Mouse (Mus musculus): ENCODE data around the gene Oasl1. TPM values are rescaled to one million over a fixed set of nuclear protein-coding genes. Genes with fewer than 3 reads are reported as not detected.

Gene Oasl1
- polyA plus RNA-seq, 1 experiment = 5.7 TPM

- H3K4me1 ChIP-seq (ENCODE audit: control insufficient read depth, insufficient read depth, low read length) = 0 out of 2 replicates have a peak, but pooled peaks cover 2% of the 10 kb centered on the region
- no peaks in the 10 kb centered on the region for H3K27me3 ChIP-seq (replicated peaks; ENCODE audit: control insufficient read depth, insufficient read depth, low read length)
- WGBS = 89% methylated on average over 14 of the region's 14 CpGs
- H3K27ac ChIP-seq (ENCODE audit: insufficient read depth, low read depth, low read length) = no peak overlapping the region
- no peak overlapping the region for H3K4me3 ChIP-seq (ENCODE audit: insufficient read depth, low read depth, low read length)
- DNase-seq = no peak
- peaks cover 2% of the 10 kb centered on the region; the same call in 1 of the 2 replicates for H3K36me3 ChIP-seq (ENCODE audit: control insufficient read depth, insufficient read depth, low read length)
- TF ChIP-seq POLR2A (IDR thresholded peaks at IDR 0.05; ENCODE audit: low read depth, low read length) = no peak
- no peak for TF ChIP-seq CTCF (conservative IDR thresholded peaks at IDR 0.05; ENCODE audit: insufficient read depth, insufficient read length, low read depth, low read length)
Measured at GRCm38 (mm10) chr5:114953326-114953725, 30.3 kb downstream of the Oasl1 start.

- TF ChIP-seq POLR2A (IDR thresholded peaks at IDR 0.05; ENCODE audit: low read depth, low read length) (no peak), CTCF (conservative IDR thresholded peaks at IDR 0.05; ENCODE audit: insufficient read depth, insufficient read length, low read depth, low read length) (no peak)
- 87% methylated on average over 5 of the region's 5 CpGs for WGBS
- no peaks in the 10 kb centered on the region for H3K27me3 ChIP-seq (replicated peaks; ENCODE audit: control insufficient read depth, insufficient read depth, low read length)
- no peak overlapping the region for H3K4me3 ChIP-seq (ENCODE audit: insufficient read depth, low read depth, low read length)
- H3K27ac ChIP-seq (ENCODE audit: insufficient read depth, low read depth, low read length) = no peak overlapping the region
- peaks cover 5% of the 10 kb centered on the region; the same call in 1 of the 2 replicates for H3K4me1 ChIP-seq (ENCODE audit: control insufficient read depth, insufficient read depth, low read length)
- DNase-seq = no peak
- H3K36me3 ChIP-seq (ENCODE audit: control insufficient read depth, insufficient read depth, low read length) = no peaks in the 10 kb centered on the region; the same call in 1 of the 2 replicates
Measured at GRCm38 (mm10) chr5:114958069-114958468, 35.0 kb downstream of the Oasl1 start.

GRCm38 (mm10) chr5:114961590-114962360 is 38.7 kb downstream of the Oasl1 start:
- no peak for TF ChIP-seq CTCF (conservative IDR thresholded peaks at IDR 0.05; ENCODE audit: insufficient read depth, insufficient read length, low read depth, low read length)
- TF ChIP-seq POLR2A (IDR thresholded peaks at IDR 0.05; ENCODE audit: low read depth, low read length) = no peak
- no peaks in the 10 kb centered on the region for H3K27me3 ChIP-seq (replicated peaks; ENCODE audit: control insufficient read depth, insufficient read depth, low read length)
- peaks cover 18% of the 10 kb centered on the region for H3K4me1 ChIP-seq (ENCODE audit: control insufficient read depth, insufficient read depth, low read length)
- peak; percentile 77 for DNase-seq
- peak overlapping the region; percentile 37; the same call in 1 of the 2 replicates for H3K27ac ChIP-seq (ENCODE audit: insufficient read depth, low read depth, low read length)
- H3K36me3 ChIP-seq (ENCODE audit: control insufficient read depth, insufficient read depth, low read length) = no peaks in the 10 kb centered on the region
- H3K4me3 ChIP-seq (ENCODE audit: insufficient read depth, low read depth, low read length) = no peak overlapping the region
- 27% methylated on average over 4 of the region's 4 CpGs for WGBS

- peak; percentile 81 for DNase-seq
- 27% methylated on average over 7 of the region's 7 CpGs for WGBS
- H3K27me3 ChIP-seq (replicated peaks; ENCODE audit: control insufficient read depth, insufficient read depth, low read length) = no peaks in the 10 kb centered on the region
- no peak overlapping the region for H3K4me3 ChIP-seq (ENCODE audit: insufficient read depth, low read depth, low read length)
- H3K36me3 ChIP-seq (ENCODE audit: control insufficient read depth, insufficient read depth, low read length) = no peaks in the 10 kb centered on the region
- H3K27ac ChIP-seq (ENCODE audit: insufficient read depth, low read depth, low read length) = peak overlapping the region; percentile 94
- H3K4me1 ChIP-seq (ENCODE audit: control insufficient read depth, insufficient read depth, low read length) = peaks cover 33% of the 10 kb centered on the region
- TF ChIP-seq POLR2A (IDR thresholded peaks at IDR 0.05; ENCODE audit: low read depth, low read length) (no peak), CTCF (conservative IDR thresholded peaks at IDR 0.05; ENCODE audit: insufficient read depth, insufficient read length, low read depth, low read length) (no peak)
Measured at GRCm38 (mm10) chr5:114964315-114964966, 41.4 kb downstream of the Oasl1 start.

GRCm38 (mm10) chr5:114964967-114965898 is 42.2 kb downstream of the Oasl1 start:
- TF ChIP-seq POLR2A (IDR thresholded peaks at IDR 0.05; ENCODE audit: low read depth, low read length) (no peak), CTCF (conservative IDR thresholded peaks at IDR 0.05; ENCODE audit: insufficient read depth, insufficient read length, low read depth, low read length) (no peak)
- H3K4me1 ChIP-seq (ENCODE audit: control insufficient read depth, insufficient read depth, low read length) = peaks cover 33% of the 10 kb centered on the region

GRCm38 (mm10) chr5:114967523-114968268 is 44.7 kb downstream of the Oasl1 start:
- Histone ChIP-seq H3K27ac (ENCODE audit: insufficient read depth, low read depth, low read length) (peak overlapping the region; percentile 99), H3K36me3 (ENCODE audit: control insufficient read depth, insufficient read depth, low read length) (no peaks in the 10 kb centered on the region), H3K27me3 (replicated peaks; ENCODE audit: control insufficient read depth, insufficient read depth, low read length) (no peaks in the 10 kb centered on the region), H3K4me1 (ENCODE audit: control insufficient read depth, insufficient read depth, low read length) (peaks cover 28% of the 10 kb centered on the region), H3K4me3 (ENCODE audit: insufficient read depth, low read depth, low read length) (peak overlapping the region; percentile 33)
- DNase-seq = peak; percentile 59
- WGBS = 22% methylated on average over 14 of the region's 14 CpGs
- TF ChIP-seq POLR2A (IDR thresholded peaks at IDR 0.05; ENCODE audit: low read depth, low read length) (no peak), CTCF (conservative IDR thresholded peaks at IDR 0.05; ENCODE audit: insufficient read depth, insufficient read length, low read depth, low read length) (no peak)

More at GRCm38 (mm10) chr5:114964967-114965898, 42.2 kb downstream of the Oasl1 start:
- H3K36me3 ChIP-seq (ENCODE audit: control insufficient read depth, insufficient read depth, low read length) = no peaks in the 10 kb centered on the region
- H3K4me3 ChIP-seq (ENCODE audit: insufficient read depth, low read depth, low read length) = peak overlapping the region; percentile 17; the same call in 1 of the 2 replicates
- peak overlapping the region; percentile 94 for H3K27ac ChIP-seq (ENCODE audit: insufficient read depth, low read depth, low read length)
- 30% methylated on average over 17 of the region's 17 CpGs for WGBS
- DNase-seq = peak; percentile 88
- H3K27me3 ChIP-seq (replicated peaks; ENCODE audit: control insufficient read depth, insufficient read depth, low read length) = no peaks in the 10 kb centered on the region

Data from kidney, adult 2 months (tissue).